Mouse (Mus musculus): Measurements from ENCODE around the gene Zc3h8. TPM values are rescaled to one million over a fixed set of nuclear protein-coding genes. Genes with fewer than 3 reads are reported as not detected.

The Zc3h8 gene
- polyA plus RNA-seq (2012; ENCODE audit: low replicate concordance), result 0.26 TPM in 1 of 2 replicates, not detected in the other

DNA sequence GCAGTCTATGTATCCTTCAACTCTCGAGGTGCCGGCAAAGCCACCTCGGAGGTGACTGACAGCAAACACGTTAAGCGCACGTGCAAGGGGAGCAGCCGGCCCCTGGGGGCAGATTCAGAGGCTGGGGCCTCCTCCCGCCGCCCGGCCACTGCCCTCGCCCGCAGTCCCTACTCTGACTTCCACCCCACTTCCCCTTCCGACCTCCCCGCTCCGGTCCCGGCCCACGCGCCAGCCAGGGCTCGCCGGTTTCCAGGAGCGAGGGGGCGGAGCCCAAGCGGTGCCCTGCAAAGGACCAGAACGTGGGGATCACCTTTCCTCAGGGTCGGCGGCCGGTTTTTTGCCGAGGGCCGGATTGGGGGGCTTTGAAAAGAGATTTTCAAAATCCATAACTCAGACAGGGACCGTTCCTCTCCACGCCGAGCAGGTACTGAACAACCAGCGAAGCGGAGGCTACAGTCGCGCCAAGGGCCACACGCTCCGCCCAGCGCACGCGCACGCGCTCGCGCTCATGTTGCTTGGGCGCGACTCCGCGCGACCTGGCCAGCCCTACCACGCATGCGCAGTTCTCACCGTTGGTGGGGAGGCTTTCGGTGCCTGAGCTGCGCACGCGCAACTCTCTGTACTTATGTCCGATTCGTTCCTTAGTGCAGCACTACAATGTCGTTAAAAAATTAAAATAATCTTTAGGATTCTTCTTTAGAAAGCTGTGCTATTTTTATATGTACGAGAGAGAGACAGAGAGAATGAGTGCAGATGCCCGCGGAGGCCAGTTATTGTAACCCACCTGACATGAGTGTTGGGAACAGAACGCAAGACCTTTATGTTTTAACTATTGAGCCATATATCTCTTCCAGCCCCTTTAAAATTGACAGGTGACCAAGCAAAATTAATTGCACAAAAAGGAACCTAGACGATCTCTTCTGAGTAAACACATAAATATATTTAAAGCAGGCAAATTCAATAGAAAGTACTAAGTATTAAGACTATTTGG, at the start of gene Zc3h8:
Gene Zc3h8, minus strand, starts transcription at position 540 of the 991 bp plus-strand sequence.

DNA sequence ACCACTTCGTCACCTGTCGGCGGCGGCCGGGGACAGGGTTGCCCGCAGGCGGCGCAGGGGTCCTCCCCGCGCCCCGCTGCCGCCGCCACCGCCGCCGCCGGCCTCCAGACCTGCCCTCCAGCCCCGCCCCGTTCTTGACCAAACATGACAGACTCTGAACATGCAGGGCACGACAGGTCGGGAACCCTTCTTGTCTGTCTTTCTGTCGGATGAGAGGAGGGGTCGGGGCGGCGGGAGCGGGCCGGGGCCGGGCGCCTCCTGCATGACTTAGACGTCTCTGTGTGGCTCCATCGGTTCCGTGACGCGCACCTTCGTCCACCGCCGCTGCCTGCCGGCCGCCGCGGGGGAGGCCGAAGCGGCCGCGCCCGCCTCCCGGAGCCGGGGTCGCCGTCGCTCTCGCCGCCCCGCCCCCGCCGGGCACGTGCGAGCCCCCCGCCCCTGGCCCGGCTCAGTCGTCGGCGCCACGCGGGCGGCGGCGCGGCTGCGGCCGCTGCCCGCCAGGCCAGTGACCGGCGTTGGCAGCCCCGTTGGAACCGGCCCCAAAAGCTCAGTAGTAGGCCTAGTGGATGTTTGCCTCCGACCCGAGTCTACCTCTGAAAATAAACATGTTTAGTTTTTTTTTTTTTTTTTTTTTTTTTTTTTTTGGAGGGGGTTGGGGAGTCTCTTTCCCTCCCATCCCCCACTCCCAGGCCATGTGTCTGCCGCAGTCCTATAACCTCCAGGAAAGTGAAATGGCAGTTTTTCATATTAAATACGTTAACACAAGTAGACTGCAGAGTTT, 24.0 kb upstream of the Zc3h8 start, which contains the start of gene Gm10762:
Gene Gm10762, minus strand, starts transcription at position 65 of the 781 bp plus-strand sequence.

DNA sequence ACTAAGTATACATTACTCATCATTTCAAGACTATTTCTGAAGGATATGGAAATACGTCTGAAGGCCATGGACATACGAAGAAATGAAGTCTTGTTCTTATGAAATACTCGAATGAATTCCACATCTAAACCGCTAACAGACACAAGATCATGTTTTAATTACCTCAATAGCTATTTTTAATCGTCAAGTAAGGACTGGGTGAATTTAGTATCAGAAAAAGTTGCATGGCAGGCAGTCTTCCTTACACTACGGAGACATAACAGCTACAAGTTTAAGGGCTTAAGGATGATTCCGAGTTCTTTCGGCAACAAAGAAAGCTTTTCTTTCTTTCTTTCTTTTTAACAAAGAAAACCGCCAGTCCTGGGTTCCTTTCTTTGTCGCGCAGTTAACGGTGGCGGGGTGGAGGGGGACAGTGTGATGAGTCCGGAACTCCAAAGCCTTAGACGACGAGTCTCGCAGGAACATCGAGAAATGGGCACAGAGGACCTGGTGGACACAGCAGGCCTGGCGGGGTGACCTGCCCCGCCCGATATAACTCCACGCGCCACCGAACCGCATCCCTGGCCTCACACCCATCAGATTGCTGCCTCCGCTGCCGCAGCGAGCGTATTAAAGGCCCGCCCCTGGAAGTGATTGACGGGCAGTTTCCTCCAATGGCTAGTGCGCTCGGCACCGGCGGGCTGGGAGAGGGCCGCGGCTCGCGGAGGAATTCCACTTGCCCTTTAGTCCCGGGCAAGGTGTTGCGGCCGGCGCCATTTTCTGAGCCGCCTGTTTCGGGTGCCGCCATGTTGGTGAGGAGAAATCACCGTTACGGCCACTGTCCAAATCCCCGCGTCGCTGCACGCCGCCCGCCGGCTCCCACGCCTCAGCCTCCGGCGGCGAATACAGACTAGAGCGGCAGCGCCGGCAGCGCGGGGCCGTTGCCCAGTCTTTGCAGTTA, 23.0 kb upstream of the Zc3h8 start, which contains the start of gene Zc3h6:
Gene Zc3h6, plus strand, starts transcription at position 762 of the 940 bp plus-strand sequence.

Other genes with a start within 250 kb of the Zc3h8 start
- gene Mertk, start 245.1 kb downstream of the Zc3h8 start, polyA plus RNA-seq (2012; ENCODE audit: low replicate concordance), result 4.7 and 11.3 TPM in 2 replicates
- gene Tmem87b, start 126.0 kb downstream of the Zc3h8 start, polyA plus RNA-seq (2012; ENCODE audit: low replicate concordance), result 4.8 and 6.4 TPM in 2 replicates
- not detected in 2 replicates for gene Fbln7, start 81.1 kb downstream of the Zc3h8 start, polyA plus RNA-seq (2012; ENCODE audit: low replicate concordance)
- gene Zc3h6, start 23.3 kb upstream of the Zc3h8 start, polyA plus RNA-seq (2012; ENCODE audit: low replicate concordance), result 10.7 and 33.4 TPM in 2 replicates
- 4.3 and 5.3 TPM in 2 replicates for gene Gm10762, start 23.6 kb upstream of the Zc3h8 start, polyA plus RNA-seq (2012; ENCODE audit: low replicate concordance)
- gene Vinac1, start 104.1 kb upstream of the Zc3h8 start, polyA plus RNA-seq (2012; ENCODE audit: low replicate concordance), result not detected in 2 replicates
- gene Ttl, start 121.9 kb upstream of the Zc3h8 start, polyA plus RNA-seq (2012; ENCODE audit: low replicate concordance), result 1.7 and 2.0 TPM in 2 replicates
- 6.7 and 10.6 TPM in 2 replicates for gene Polr1b, start 156.9 kb upstream of the Zc3h8 start, polyA plus RNA-seq (2012; ENCODE audit: low replicate concordance)
- 2.3 and 17.5 TPM in 2 replicates for gene Chchd5, start 185.6 kb upstream of the Zc3h8 start, polyA plus RNA-seq (2012; ENCODE audit: low replicate concordance)

All from hematopoietic multipotent progenitor cell, adult 10-12 weeks (in vitro differentiated cells).